ENCODE assay signal across 13 mouse cellular contexts in genomic region chr2:19065511-19065910, GRCm38 (mm10).
DNase-seq lines count a peak whose midpoint lies in the region; ATAC-seq and TF ChIP-seq lines count a peak whose summit lies in the region.
"Had no signal": no experiment of that assay in that cellular context is flagged by ENCODE, and none has a peak within 500 bp of the region (broad histone marks: within the 10 kb centered on the region; RNA-seq: fewer than 3 reads in every experiment).

No protein-coding gene starts in this region.

- H3K79me2 ChIP-seq in heart, adult 2 months (replicated peaks; ENCODE audit: control insufficient read depth, insufficient read depth, low read length), result no peaks in the 10 kb centered on the region
- H3K79me2 ChIP-seq in CH12.LX (replicated peaks; ENCODE audit: control insufficient read depth, extremely low read depth, insufficient read depth, poor library complexity, severe bottlenecking), result no peaks in the 10 kb centered on the region

- H3K36me3 ChIP-seq in heart, adult 2 months (ENCODE audit: control insufficient read depth, insufficient read depth, low read length), result no peaks in the 10 kb centered on the region
- H3K36me3 ChIP-seq in lung, embryonic 15.5 days, result no peaks in the 10 kb centered on the region
- no peaks in the 10 kb centered on the region for H3K36me3 ChIP-seq in CH12.LX (replicated peaks in 1 of 2; ENCODE audit: control insufficient read depth in 1 of 2, insufficient read depth in 1 of 2, low read length in 1 of 2)
- H3K36me3 ChIP-seq in small intestine, adult 2 months (ENCODE audit: control insufficient read depth, insufficient read depth, low read length), result no peaks in the 10 kb centered on the region
- H3K36me3 ChIP-seq: embryonic facial prominence, embryonic 10.5 days; heart, embryonic 12.5 days; hindbrain, embryonic 15.5 days had no signal

- no peaks in the 10 kb centered on the region for H3K9me3 ChIP-seq in lung, embryonic 15.5 days
- H3K9me3 ChIP-seq in CH12.LX (replicated peaks; ENCODE audit: low read length), result no peaks in the 10 kb centered on the region
- H3K9me3 ChIP-seq: embryonic facial prominence, embryonic 10.5 days; forebrain, embryonic 13.5 days; heart, embryonic 12.5 days; hindbrain, embryonic 15.5 days had no signal

- no peaks in the 10 kb centered on the region for H3K27me3 ChIP-seq in heart, adult 2 months (ENCODE audit: control insufficient read depth, insufficient read depth, low read length)
- no peaks in the 10 kb centered on the region for H3K27me3 ChIP-seq in lung, embryonic 15.5 days
- H3K27me3 ChIP-seq in CH12.LX (replicated peaks), result no peaks in the 10 kb centered on the region
- H3K27me3 ChIP-seq in small intestine, adult 2 months (ENCODE audit: control insufficient read depth, insufficient read depth, low read length), result no peaks in the 10 kb centered on the region
- H3K27me3 ChIP-seq: forebrain, embryonic 13.5 days; heart, embryonic 12.5 days; hindbrain, embryonic 15.5 days had no signal

- WGBS in heart, adult 2 months, result 81% methylated on average over 1 of the region's 1 CpGs
- 89% methylated on average over 1 of the region's 1 CpGs for WGBS in lung, embryonic 15.5 days
- 71% methylated on average over 1 of the region's 1 CpGs for WGBS in small intestine, adult 2 months

- no peak for TF ChIP-seq RAD21 in CH12.LX (IDR thresholded peaks at IDR 0.05; ENCODE audit: low read depth, low read length)

- TF ChIP-seq POLR2A in heart, adult 2 months (IDR thresholded peaks at IDR 0.05; ENCODE audit: insufficient read depth, low read depth, low read length), result no peak
- TF ChIP-seq POLR2A in CH12.LX (IDR thresholded peaks at IDR 0.05; ENCODE audit: low read depth, low read length), result no peak
- TF ChIP-seq POLR2A in small intestine, adult 2 months (IDR thresholded peaks at IDR 0.05; ENCODE audit: low read depth, low read length), result no peak

- no peak overlapping the region for H3K27ac ChIP-seq in heart, adult 2 months
- H3K27ac ChIP-seq in lung, embryonic 15.5 days, result 0 out of 2 replicates have a peak overlapping the region, but pooled peaks have one; percentile 9
- H3K27ac ChIP-seq in CH12.LX (ENCODE audit: insufficient read depth, low read depth), result no peak overlapping the region
- H3K27ac ChIP-seq in small intestine, adult 2 months (ENCODE audit: insufficient read depth, low read depth, low read length), result peak overlapping the region; percentile 22; the same call in 1 of the 2 replicates
- H3K27ac ChIP-seq: embryonic facial prominence, embryonic 10.5 days; forebrain, embryonic 13.5 days; hindbrain, embryonic 15.5 days had no signal

- in situ Hi-C loops in CH12.LX (cut with MboI; ENCODE audit: low pct_ligation_motif_present, low pct_unique_long_range_greater_than_20kb, low sequenced_read_pairs), result no loop called here

- no peak for TF ChIP-seq CTCF in heart, adult 2 months (IDR thresholded peaks at IDR 0.05)
- no peak for TF ChIP-seq CTCF in CH12.LX (conservative IDR thresholded peaks at IDR 0.05 in 1 of 2, IDR thresholded peaks at IDR 0.05 in 1 of 2; ENCODE audit: low read depth in 2 of 2, low read length in 2 of 2)
- TF ChIP-seq CTCF in small intestine, adult 2 months (IDR thresholded peaks at IDR 0.05; ENCODE audit: extremely low read depth, insufficient read length, insufficient replicate concordance, low read depth, low read length), result no peak

- ATAC-seq in lung, embryonic 15.5 days (ENCODE audit: borderline replicate concordance, extremely low read depth, low FRiP score, low TSS enrichment), result no peak
- ATAC-seq in frontal cortex, adult (ENCODE audit: low TSS enrichment), result no peak
- ATAC-seq: forebrain, embryonic 13.5 days had no signal

- no peak for TF ChIP-seq EP300 in heart, adult 2 months (IDR thresholded peaks at IDR 0.05; ENCODE audit: insufficient read depth, low read depth, low read length)
- TF ChIP-seq EP300 in CH12.LX (IDR thresholded peaks at IDR 0.05; ENCODE audit: low read length), result no peak

- dilution Hi-C loops in CH12.LX (cut with MboI; ENCODE audit: extremely low pct_ligation_motif_present, extremely low pct_unique_long_range_greater_than_20kb, low sequenced_read_pairs), result no loop called here

- H3K4me2 ChIP-seq in lung, embryonic 15.5 days, result no peak overlapping the region
- H3K4me2 ChIP-seq in CH12.LX (ENCODE audit: insufficient read depth, low read depth, poor library complexity, severe bottlenecking), result no peak overlapping the region
- H3K4me2 ChIP-seq: forebrain, embryonic 13.5 days; heart, embryonic 12.5 days; hindbrain, embryonic 15.5 days had no signal

- H3K9ac ChIP-seq in heart, adult 2 months (ENCODE audit: low read depth, low read length), result no peak overlapping the region
- H3K9ac ChIP-seq in lung, embryonic 15.5 days, result no peak overlapping the region
- H3K9ac ChIP-seq in CH12.LX (ENCODE audit: insufficient read depth, low read depth), result no peak overlapping the region
- H3K9ac ChIP-seq: forebrain, embryonic 13.5 days; forebrain, postnatal 0 days; heart, embryonic 12.5 days; hindbrain, embryonic 15.5 days had no signal

- H3K4me1 ChIP-seq in heart, adult 2 months (ENCODE audit: control insufficient read depth, insufficient read depth, low read length), result peaks cover 4% of the 10 kb centered on the region
- H3K4me1 ChIP-seq in lung, embryonic 15.5 days, result peaks cover 10% of the 10 kb centered on the region
- peaks cover 11 to 19% of the 10 kb centered on the region in 2 experiments for H3K4me1 ChIP-seq in CH12.LX (ENCODE audit: control insufficient read depth in 1 of 2, insufficient read depth in 2 of 2)
- H3K4me1 ChIP-seq in small intestine, adult 2 months (ENCODE audit: control insufficient read depth, insufficient read depth, insufficient read length, low read length), result no peaks in the 10 kb centered on the region
- H3K4me1 ChIP-seq: embryonic facial prominence, embryonic 10.5 days; forebrain, embryonic 13.5 days; heart, embryonic 12.5 days; hindbrain, embryonic 15.5 days had no signal

- intact Hi-C loops in heart, adult 2 months (cut with DNase I), result no loop called here

- no peak overlapping the region for H3K4me3 ChIP-seq in heart, adult 2 months
- no peak overlapping the region for H3K4me3 ChIP-seq in lung, embryonic 15.5 days
- H3K4me3 ChIP-seq in CH12.LX (replicated peaks in 1 of 3; ENCODE audit: low read depth in 2 of 3, low read length in 2 of 3, poor library complexity in 1 of 3), result no peak overlapping the region
- no peak overlapping the region for H3K4me3 ChIP-seq in small intestine, adult 2 months (ENCODE audit: low read depth, low read length)
- H3K4me3 ChIP-seq: embryonic facial prominence, embryonic 10.5 days; forebrain, embryonic 13.5 days; heart, embryonic 12.5 days; hindbrain, embryonic 15.5 days had no signal

- DNase-seq in heart, adult 11 months, result peak; percentile 88
- DNase-seq in heart, adult 2 months, result no peak
- no peak for DNase-seq in lung, postnatal 36 days
- DNase-seq in CH12.LX (ENCODE audit: extremely low read depth), result peak; percentile 37
- DNase-seq: B cell, adult 2 months had no signal

TF ChIP-seq in CH12.LX, 34 proteins besides CTCF, POLR2A, EP300 and RAD21:
- TF ChIP-seq POLR2AphosphoS2 (IDR thresholded peaks at IDR 0.05; ENCODE audit: low read depth, low read length) (no peak), SMC3 (IDR thresholded peaks at IDR 0.05; ENCODE audit: low read depth, low read length) (no peak), BHLHE40 (IDR thresholded peaks at IDR 0.05; ENCODE audit: low read depth, low read length) (no peak), IRF4 (IDR thresholded peaks at IDR 0.05; ENCODE audit: low read depth, low read length) (no peak), ELF1 (IDR thresholded peaks at IDR 0.05; ENCODE audit: low read depth, low read length) (no peak), ZC3H11A (IDR thresholded peaks at IDR 0.05; ENCODE audit: low read depth, low read length) (no peak), NRF1 (IDR thresholded peaks at IDR 0.05; ENCODE audit: low read depth, low read length) (no peak), USF2 (conservative IDR thresholded peaks at IDR 0.05; ENCODE audit: low read depth, low read length) (no peak), JUN (IDR thresholded peaks at IDR 0.05; ENCODE audit: insufficient read depth, low read depth, low read length) (no peak)
TF ChIP-seq in CH12.LX: peak in this region for 0.

Comparison
In these comparisons a context has a peak if more than half of its experiments do, and no peak if none do; other contexts are left out.
1. DNase-seq: peak in heart, adult 11 months (single experiment) and CH12.LX (single experiment); none in heart, adult 2 months (0 of 2) and lung, postnatal 36 days (single experiment).
2. H3K27ac ChIP-seq: peak in lung, embryonic 15.5 days (single experiment) and small intestine, adult 2 months (single experiment); none in heart, adult 2 months (single experiment) and CH12.LX (single experiment).